Mouse (Mus musculus) gastrocnemius, postnatal 25 days (tissue): ENCODE results near the gene Ppara. TPM values are rescaled to one million over a fixed set of nuclear protein-coding genes. Genes with fewer than 3 reads are reported as not detected.

Experiments
- DNase-seq: peaks from one replicate; pipeline ENCODE4 v3.0.0; 2022
- total RNA-seq, 2 experiments: library from RNA; stranded (reverse); gene quantifications; 1 replicate in 1 of 2; 2 replicates in 1 of 2; pipeline ENCODE4 v1.2.3; 2021

Gene Ppara
- total RNA-seq, 2 experiments from 2014 or later = 11.4 to 19.3 TPM

DNA sequence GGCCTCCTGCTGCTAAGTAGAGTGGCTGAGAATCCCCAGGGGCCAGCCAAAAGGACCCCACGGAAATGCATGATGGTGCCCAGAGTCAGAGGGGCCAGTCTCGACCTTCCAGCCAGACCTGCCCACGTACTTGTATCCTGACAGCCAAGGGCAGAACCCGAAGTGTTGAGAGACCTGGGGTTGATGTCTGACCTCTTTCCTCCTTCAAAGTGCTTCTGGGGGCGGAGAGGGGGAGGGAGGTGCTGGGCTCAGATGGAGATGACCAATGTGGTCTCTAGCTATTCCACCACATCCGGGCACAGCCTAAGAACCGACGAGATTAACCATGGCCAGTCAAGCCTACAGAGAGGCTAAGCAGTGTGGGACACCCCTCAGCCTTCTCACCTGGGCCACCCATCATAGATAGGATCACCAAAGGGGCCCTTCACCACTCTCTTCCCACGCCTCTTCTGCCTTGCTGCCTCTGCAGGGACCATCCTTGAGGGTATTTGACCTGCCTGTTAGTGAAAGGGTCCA, 29.7 kb upstream of the Ppara start:
- no peak for DNase-seq

DNA sequence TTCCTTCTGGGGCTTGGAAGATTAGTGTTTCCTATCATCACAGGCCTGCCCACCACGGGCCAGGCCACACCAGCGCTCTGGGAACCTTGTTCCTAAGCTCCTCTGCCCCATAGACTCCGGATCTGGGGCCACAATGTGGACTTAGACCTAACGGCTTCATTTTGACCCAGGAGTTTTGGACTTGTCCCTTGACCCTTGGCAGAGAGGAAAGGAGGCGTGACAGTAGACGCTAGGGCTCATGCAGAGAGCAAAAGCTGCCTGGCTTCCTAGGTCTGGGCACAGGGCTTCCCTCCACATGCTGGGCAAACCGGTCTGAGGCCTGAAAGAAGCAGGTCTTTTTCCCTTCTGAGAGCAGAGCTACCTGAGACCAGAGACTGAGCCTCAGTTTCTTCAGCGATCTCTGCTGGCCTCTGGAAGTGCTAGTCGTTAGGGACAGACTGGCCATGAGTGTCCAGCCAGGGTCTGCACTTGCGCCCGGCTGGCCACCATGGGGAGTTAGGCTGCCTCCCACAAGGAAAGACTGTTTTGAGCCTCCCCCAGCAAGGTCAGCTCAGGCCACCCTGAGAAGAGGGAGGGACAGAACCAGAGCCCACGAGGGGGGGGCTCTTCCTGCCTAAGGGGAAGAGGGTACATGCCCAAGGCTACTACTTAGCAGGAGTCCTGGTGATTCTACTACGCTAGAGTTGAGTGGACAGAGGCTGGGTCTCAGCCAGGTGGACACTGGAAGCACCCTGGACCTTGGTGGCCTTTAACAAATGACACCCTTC, 29.0 kb upstream of the Ppara start:
- DNase-seq = peak; percentile 63

DNA sequence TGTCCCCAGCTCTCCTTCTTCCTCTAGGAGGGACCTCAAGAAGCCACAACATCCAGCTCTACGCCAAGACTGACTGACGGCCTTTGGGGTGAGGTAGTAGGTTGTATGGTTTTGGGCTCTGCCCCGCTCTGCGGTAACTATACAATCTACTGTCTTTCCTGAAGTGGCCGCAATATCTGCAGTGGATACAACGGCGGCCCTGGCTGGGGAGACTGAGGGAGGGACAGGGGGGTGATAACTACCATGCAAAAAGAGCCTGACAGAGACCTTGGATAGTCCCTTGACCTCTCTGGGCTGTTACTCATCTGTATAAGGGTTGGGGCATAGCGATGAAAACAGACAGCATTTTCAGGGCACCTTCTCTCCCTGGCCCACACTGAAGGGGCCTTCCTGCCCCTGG, 28.3 kb upstream of the Ppara start:
- no peak for DNase-seq

DNA sequence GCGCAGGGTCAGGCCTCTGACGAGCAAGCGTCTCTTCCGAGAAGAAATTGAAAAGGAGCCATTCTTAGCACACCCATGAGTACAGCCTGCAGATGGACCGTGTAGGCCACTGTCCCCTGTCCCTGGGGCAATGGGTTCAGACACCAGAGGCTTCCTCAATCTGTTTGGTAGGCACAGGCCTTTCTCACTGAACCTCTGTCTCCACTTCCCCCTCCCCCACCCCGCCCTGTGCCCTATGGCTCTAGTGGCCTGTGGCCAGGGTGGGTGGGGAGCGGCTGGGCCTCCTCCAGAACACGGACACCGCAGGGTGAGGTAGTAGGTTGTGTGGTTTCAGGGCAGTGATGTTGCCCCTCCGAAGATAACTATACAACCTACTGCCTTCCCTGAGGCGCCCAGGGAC, 27.8 kb upstream of the Ppara start:
- no peak for DNase-seq

DNA sequence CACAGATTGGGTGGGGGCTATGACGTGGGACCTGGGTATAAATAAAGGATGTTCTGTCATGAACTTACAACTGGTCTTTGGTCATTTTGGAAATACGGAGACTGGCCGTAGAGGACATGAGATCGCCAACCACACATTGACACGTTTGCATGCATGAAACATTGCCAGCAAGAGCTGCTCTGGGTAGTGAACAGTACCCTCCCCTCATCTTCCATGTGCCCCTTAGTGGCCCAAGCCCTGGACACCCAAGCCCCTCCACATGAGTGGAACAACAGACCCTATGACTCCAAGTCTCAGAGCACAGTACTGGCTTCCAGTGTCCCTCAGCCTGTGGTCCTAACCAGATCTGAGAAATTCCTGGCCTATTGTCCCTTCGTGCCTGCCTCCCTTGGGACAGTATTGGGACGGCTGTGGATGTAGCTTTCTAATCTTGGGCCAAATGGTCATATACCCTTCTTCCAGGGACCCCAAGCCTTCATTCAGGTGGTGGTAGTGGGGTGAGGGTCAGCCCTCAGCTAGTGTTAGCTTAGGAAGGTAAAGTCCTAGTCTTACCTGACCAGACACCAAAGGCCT, 27.2 kb upstream of the Ppara start:
- DNase-seq = no peak

DNA sequence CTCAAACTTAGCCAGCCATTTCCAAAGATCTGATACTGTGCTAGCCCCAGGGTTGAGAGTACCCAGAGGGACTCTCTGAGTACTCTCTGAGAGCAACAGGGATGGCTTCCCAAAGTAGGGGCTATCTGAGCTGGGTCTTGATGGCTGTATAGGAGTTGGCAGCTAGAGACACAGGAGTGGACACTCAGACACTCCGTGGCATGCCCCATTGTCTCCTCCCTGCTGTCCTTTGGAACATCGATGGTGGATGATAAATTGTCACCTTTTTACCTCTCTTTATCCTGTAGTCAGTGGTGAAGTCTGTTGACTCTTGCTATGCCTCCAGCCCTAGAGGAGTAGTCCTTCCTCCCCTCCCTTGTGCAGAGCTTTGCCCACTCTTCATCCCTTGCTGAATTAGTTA, 26.6 kb upstream of the Ppara start:
- DNase-seq = no peak

DNA sequence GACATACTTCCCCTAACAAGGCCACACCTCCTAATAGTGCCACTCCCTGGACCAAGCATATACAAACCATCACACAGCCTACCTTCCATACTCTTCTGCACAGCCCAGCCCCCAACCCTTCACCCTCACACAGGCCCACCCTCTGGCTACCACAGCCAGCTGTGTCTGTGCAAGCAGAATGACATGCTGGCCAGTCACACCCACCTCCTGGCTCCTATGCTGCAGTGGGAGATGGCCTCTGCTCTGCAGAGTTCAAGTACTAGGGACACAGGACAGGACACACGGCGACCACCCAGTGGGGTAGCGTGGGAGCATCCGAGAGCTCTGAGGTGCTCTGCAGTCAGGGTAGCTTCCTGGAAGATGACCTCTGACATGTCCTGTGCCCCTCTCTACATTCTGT, 25.9 kb upstream of the Ppara start:
- peak; percentile 45 for DNase-seq

DNA sequence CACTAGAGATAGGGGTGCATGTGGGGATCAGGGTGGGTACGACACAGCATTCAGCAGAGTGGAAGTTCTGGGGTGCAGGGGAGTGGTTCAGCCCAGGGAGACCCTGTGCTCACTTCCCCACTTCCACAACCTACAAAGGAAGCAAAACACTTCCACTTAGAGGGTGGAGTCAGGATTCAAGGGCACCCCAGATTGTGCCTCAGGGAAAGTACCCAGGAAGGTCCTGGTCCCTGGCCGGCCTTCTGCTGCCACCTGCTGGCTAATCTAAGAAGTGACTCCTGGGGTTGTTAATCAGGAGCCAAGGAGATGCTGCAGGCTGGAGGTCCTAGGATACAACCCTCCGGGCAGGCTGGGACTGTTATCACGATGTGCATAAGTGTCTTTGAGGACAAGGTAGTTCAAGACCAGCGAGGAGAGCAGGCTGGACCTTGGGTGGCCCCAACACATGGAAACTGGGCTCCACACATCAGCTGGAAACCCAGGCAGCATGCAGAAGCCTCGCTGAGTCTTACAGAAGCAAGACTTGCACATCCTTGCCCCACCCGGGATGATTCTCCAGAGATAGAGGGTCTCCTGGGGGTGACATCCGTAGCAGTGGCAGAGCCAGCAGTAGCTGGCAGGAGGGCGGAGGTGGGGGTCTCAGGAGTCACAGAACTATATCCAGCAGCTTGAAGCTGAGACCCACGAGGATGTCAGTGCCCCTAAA, 25.4 kb upstream of the Ppara start:
- DNase-seq = peak; percentile 77

DNA sequence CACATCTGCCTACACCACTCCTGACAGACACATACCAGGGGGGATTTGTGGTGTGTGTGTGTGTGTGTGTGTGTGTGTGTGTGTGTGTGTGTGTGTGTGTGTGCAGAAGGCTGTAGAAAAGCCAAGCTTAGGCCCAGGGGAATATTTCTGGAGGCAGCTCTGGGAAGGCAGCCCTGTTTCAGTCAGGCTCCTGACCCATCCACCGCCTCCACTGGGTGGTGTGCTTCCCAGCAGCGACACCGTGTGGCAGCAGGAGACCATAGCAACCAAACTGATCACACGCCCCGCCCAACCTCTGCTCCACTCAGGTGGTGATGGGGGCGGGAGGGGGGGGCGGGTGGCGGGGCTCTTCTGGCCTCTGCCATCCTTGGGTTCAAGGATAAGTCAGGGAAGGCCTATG, 24.6 kb upstream of the Ppara start:
- DNase-seq = peak; percentile 83

DNA sequence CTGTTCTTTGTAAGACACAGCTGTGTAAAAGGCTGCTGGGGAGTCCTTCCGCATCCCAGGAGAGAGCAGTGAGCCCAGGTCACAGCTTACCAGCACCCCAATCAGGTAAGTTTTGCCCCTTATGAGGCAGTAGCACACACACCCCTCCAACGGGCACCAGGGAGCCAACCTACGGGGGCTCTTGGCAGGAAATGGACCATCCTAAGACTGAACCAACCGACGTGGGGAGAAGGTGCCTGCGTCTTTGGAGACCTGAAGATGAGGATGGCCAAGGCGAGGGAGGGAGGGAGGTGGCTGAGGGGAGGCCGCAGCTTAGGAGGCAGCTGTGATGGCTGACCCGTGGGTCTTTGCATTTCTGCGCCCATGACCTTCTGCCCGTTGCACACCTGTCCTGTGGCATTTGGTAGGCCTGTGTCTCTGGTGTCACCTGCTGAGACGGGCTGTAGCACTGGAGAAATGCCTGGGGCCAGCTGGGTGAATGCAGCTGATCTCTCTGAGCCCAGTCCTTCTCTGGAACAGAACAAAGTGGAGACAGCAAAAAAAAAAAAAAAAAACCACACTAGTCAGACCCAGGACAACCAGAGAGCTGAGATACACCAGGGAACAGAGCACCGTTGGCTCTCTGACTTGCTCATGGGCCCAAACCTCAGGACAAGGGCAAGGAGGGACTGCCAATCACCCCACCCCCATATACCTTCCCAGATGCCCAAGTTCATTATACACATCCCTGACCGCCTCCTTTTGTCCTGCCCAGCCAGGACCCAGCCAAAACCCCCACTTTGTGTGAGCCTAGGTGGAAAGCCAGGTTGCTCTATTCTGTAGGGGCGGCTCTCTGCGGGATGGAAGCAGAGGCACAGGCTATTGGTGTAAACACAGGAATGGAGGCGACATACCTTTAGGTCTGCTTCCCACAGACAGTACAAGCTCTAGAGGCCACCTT, 23.9 kb upstream of the Ppara start:
- DNase-seq = no peak

DNA sequence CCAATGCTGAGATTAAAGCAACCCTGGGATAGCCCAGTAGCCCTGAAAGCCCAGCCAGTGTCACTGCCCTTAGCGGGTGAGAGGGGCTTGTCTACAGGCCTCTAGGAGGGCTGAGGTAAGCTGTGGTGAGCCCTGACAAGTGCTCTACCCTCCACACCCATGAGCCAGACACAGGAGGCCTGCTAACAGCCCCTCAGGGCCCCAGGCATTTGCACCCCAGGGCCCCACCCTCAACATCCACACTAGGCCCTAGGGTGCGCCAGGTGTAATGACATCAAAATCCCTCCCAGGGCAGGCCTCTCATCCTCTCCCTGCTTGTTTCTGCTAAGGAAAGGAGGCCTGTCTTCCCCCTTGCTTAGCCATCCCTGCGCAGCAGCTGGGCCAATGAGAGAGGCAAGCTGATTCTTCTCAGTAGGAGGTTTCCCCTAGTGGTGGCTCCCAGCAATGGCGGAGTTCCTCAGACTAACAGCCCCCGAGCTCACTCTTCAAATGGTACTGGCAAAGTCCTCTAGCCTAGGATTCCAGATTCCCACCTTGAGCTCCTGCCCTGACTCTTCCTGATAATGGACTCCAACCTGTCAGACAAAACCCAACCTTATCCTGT, 22.1 kb upstream of the Ppara start:
- DNase-seq = no peak

DNA sequence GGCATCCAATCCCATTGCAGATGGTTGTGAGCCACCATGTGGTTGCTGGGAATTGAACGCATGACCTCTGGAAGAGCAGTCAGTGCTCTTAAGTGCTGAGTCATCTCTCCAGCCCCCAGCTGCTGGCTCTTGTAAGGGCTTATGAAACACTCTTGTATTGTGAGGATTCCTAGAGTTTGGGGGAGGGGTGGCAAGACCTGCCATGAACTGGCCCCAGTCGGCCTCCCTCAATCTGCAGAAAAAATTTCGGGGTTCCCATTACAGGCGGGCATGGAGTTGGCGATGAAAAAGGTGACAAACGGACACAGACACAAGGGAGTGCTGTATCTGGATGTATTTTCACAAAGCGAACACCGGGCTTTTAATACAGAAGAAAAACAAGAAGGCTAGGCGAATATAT, 21.4 kb upstream of the Ppara start:
- DNase-seq = no peak

DNA sequence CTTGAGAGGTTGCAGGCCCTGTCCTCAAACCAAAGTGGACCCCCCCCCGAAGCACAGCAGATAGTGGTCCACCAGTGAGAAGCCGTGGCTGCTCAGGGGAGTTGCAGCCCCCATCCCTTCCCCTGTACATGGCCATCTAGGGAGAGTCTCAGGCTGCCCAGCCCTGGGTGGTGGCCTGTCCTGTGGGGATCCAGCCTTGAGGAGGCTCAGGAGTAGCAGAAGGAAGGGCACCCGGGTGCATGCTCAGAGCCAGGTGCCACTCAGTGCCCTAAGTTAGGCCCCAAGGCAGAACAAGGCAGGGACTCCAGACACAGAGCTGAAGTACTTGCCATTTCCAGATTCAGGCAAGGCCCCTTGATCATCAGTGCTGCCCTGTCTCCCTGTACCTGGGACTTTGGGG, 19.7 kb upstream of the Ppara start:
- no peak for DNase-seq

DNA sequence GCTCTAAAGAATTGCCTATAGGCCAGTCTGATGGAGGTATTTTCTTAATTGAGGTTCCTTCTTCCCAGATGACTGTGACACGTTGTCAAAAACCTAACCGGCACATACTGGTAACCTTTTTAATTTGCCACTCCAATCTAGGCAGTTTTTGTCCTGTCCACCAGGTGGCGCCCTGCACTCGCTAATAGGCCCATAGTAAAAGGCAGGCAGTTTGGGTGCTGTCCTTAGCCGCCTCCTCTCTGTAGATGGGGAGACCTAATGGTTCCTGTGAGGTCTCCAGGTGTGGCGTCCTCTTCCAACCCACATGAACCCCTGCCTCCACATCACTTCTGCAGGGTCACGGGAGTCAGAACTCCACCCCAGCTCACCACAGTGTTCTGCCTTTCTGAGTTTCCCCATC, 18.7 kb upstream of the Ppara start:
- DNase-seq = no peak

DNA sequence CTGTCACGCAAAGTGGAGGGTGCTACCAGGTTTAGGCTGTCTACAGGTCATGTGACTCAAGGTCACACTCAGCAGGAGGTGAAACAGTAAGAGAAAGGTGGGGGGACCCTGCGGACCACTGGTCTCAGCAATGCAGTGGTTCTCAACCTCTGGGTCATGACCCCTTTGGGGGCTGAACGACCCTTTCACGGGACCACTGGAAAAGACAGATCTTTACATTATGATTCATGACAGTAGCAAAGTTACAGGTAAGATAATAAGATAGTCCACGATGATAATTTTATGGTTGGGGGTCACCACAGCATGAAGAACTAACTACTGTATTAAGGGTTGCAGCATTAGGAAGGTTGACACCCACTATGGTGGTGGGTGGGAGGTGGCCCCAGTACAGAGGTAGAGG, 18.2 kb upstream of the Ppara start:
- DNase-seq = no peak

DNA sequence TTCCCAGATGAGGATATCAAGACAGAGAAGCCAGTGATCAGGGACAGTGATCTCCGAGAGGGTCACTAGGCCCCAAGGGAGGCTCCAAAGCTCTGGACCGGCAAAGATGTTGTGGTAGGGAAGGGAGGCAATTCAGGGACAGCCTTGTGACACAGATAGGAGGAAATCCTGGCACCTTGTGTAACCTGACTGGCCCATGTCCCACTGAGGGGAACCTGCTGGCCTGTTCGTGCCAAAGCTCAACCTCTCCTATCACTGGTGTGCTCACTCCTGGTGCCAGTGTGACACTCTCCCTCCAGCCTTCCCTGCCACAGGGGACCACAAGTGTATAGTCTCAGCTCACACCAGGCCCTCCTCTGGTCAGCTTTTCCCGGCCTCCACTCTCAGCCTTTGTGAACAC, 17.8 kb upstream of the Ppara start:
- DNase-seq = no peak

DNA sequence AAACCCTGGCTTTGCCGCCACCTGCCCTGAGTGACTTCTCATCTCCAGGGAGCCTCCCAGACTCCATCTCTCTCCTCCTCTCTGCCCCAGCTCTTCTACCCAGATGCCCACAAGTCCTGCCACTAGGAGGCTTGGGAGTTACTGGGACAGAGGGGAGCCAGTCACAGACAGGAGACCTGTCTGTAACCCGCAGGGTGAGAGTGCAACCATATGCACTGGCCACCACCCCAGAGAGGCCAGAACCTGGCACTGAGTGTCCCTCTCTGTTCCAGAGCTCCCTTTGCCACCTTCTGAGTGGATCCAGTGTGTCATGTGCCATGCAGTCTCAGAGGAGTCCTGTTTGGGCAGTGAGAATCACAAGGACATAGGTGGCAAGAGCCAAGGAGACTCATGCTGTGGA, 17.0 kb upstream of the Ppara start:
- no peak for DNase-seq

DNA sequence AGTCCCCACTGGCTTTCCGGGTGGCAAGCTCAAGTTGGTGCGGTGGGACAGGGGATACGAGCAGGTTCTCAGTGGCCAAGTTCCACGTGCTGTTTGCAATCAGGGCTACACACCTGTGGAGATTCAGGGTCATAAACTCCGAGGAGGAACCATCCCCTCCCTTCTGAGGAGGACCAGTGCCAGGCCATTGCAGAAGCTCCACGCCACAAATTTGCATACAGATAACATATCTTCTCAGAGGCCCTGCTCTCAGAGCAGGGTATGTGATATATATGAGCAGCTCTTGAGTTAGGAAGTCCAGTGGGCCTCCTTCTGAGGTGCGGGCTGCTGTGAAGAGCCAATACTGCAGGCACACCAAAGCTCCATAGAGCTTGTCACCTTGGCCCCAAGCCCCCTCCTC, 15.8 kb upstream of the Ppara start:
- DNase-seq = no peak

DNA sequence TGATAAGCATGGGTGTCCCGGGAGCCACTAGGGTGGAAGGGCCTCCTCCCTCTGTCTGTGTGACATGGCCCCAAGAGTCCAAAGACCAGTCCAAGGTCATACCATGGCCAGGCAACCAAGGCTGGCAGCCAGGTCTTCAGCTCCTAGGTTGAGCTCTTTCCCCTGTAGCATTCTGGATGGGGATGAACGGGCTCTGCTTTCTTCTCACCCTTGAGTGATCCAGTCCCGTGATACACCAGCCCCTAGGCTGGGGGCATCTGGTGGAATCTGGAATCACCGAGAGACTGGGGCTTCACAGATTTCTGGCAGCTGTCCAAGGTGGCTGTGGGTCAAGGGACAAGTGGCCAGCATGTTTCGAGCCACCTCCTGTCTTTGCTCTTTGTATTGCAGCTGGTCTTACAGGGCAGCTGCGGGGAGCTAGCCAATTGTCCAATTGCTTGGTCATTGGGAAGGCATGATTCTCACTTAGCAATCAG, 14.4 kb upstream of the Ppara start:
- no peak for DNase-seq

DNA sequence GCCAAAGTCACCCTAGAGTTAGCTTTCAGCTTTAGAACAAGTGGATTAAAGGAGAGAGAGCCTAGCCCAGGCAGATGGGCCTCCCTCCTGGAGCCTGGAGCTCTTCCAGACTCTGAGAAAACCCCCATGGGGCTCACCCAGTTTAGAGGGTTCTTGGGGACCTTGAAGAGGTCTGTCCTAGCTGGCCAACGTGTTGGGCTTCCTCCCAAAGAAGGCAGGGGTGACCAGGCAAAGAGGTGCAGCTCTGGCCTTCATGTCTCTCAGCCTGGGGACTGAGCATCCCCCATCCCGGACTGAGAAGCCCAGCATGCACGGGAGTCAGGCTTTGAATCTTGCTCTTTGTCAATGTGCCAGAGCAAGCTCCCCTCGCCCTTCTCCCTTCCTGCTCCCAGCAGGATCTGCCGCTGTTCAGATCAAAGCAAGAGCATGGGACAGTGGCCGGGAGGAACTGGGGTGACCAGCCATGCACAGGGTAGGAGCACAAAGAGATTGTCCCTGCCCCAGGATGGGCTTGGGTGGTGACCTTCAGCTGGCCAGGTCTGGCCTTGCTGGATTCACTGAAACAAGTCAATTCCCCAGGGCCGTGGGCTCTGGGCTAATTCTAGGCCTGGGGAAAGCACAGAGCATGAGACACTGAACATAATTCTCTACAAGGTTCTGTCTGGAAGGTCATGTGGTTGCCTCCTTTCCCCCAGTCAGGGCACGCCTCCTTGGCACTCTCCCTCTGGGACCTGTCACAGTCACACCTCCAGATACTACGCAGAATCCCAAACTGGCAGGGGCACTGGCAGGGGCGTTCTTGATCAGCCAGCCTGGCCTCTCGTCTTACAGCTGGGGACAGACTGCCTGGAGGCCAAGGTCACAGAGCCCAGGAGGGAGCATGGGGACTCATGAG, 10.3 kb upstream of the Ppara start:
- no peak for DNase-seq

DNA sequence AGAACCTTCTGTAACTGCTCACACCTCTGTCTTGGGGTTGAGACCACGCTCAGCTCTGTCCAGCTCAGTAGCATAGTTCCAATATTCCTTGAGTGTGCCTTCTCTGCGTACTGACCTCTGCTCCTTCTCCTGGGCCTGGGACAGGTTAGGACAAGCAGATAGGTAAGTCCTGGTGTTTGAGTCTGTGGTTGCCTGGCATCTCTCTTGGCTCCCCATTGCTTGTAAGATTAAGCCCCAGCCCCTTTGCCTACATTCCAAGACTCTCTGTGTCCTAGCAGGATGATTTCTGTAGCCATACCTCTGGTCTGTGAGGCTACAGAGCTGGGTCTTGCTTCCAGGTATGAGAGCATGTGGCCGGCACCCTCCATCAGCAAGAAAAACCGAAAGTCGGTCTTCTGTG, 6.6 kb upstream of the Ppara start:
- DNase-seq = no peak
